In genomic region chr2:144010282-144011044, GRCm38 (mm10) we compare ENCODE assay signal across 8 mouse cellular contexts. TPM values are rescaled to one million over a fixed set of nuclear protein-coding genes. Genes with fewer than 3 reads are reported as not detected.
DNase-seq lines count a peak whose midpoint lies in the region; ATAC-seq lines count a peak whose summit lies in the region.

No protein-coding gene starts in this region.

- H3K27me3 ChIP-seq in embryonic facial prominence, embryonic 12.5 days, result no peaks in the 10 kb centered on the region
- no peaks in the 10 kb centered on the region for H3K27me3 ChIP-seq in limb, embryonic 13.5 days
- no peaks in the 10 kb centered on the region for H3K27me3 ChIP-seq in midbrain, embryonic 15.5 days (replicated peaks)

- peak; percentile 73 for DNase-seq in 3T3-L1 (ENCODE audit: low read depth, low spot score)
- DNase-seq in adrenal gland, postnatal 36 days, result peak; percentile 87 to 94
- peak; percentile 88 to 90 for DNase-seq in heart, adult 18-20 months
- DNase-seq in kidney, adult 18-20 months, result peak; percentile 88
- DNase-seq in spleen, adult 18-20 months, result peak; percentile 77 to 83

- no peaks in the 10 kb centered on the region for H3K9me3 ChIP-seq in embryonic facial prominence, embryonic 12.5 days
- H3K9me3 ChIP-seq in limb, embryonic 13.5 days, result no peaks in the 10 kb centered on the region
- no peaks in the 10 kb centered on the region for H3K9me3 ChIP-seq in midbrain, embryonic 15.5 days

- H3K4me3 ChIP-seq in embryonic facial prominence, embryonic 12.5 days, result peak overlapping the region; percentile 92
- peak overlapping the region; percentile 97 for H3K4me3 ChIP-seq in limb, embryonic 13.5 days
- peak overlapping the region; percentile 85 for H3K4me3 ChIP-seq in midbrain, embryonic 15.5 days

- H3K36me3 ChIP-seq in embryonic facial prominence, embryonic 12.5 days, result no peaks in the 10 kb centered on the region
- H3K36me3 ChIP-seq in limb, embryonic 13.5 days, result peaks cover 17% of the 10 kb centered on the region
- H3K36me3 ChIP-seq in midbrain, embryonic 15.5 days (replicated peaks), result no peaks in the 10 kb centered on the region

- peaks cover 19% of the 10 kb centered on the region for H3K4me1 ChIP-seq in embryonic facial prominence, embryonic 12.5 days
- peaks cover 45% of the 10 kb centered on the region for H3K4me1 ChIP-seq in limb, embryonic 13.5 days
- peaks cover 18% of the 10 kb centered on the region for H3K4me1 ChIP-seq in midbrain, embryonic 15.5 days

- peak overlapping the region; percentile 95 for H3K27ac ChIP-seq in embryonic facial prominence, embryonic 12.5 days
- peak overlapping the region; percentile 97 for H3K27ac ChIP-seq in limb, embryonic 13.5 days
- H3K27ac ChIP-seq in midbrain, embryonic 15.5 days, result peak overlapping the region; percentile 84

- H3K4me2 ChIP-seq in embryonic facial prominence, embryonic 12.5 days (replicated peaks), result peak overlapping the region; percentile 75
- peak overlapping the region; percentile 85 for H3K4me2 ChIP-seq in limb, embryonic 13.5 days (replicated peaks)
- H3K4me2 ChIP-seq in midbrain, embryonic 15.5 days, result peak overlapping the region; percentile 73

- peak; percentile 31 for ATAC-seq in embryonic facial prominence, embryonic 12.5 days (ENCODE audit: insufficient number of reproducible peaks, insufficient read depth, low FRiP score, low TSS enrichment)
- peak; percentile 21 for ATAC-seq in limb, embryonic 13.5 days (ENCODE audit: low FRiP score, low read depth)
- peak; percentile 35 for ATAC-seq in midbrain, embryonic 15.5 days (replicated peaks)

- WGBS in embryonic facial prominence, embryonic 12.5 days, result under 1% methylated on average over 88 of the region's 107 CpGs
- WGBS in limb, embryonic 13.5 days, result 0% methylated on average over 63 of the region's 107 CpGs
- WGBS in midbrain, embryonic 15.5 days, result under 1% methylated on average over 100 of the region's 107 CpGs

- H3K9ac ChIP-seq in embryonic facial prominence, embryonic 12.5 days, result peak overlapping the region; percentile 95
- H3K9ac ChIP-seq in limb, embryonic 13.5 days, result peak overlapping the region; percentile 98
- peak overlapping the region; percentile 64 for H3K9ac ChIP-seq in midbrain, embryonic 15.5 days

RNA-seq across cellular contexts. Expression of gene Rrbp1, which starts 0.6 kb away (rescaled TPM):
- 100 to 1,000 TPM; 191 to 209 TPM for total RNA-seq in adrenal gland, postnatal 36 days (2021)
- polyA plus RNA-seq in embryonic facial prominence, embryonic 12.5 days (2016; fragmentation: Nextera tagmentation; extraction: Ambion mirVana), result 96.1 and 102 TPM in 2 replicates
- 100 to 1,000 TPM in 1 of 2 experiments, 10 to 100 TPM in 1; 96.6 to 106 TPM for total RNA-seq in heart, adult 18-20 months (2021)
- polyA plus RNA-seq in limb, embryonic 13.5 days (2015; fragmentation: Nextera tagmentation; extraction: Ambion mirVana), result 132 and 133 TPM in 2 replicates
- 29.4 and 32.4 TPM in 2 replicates for polyA plus RNA-seq in midbrain, embryonic 15.5 days (2015; fragmentation: Nextera tagmentation; extraction: Ambion mirVana)

RNA-seq across cellular contexts. Expression of gene Banf2, which starts 22.4 kb away (rescaled TPM):
- total RNA-seq in adrenal gland, postnatal 36 days (2021), result not detected
- polyA plus RNA-seq in embryonic facial prominence, embryonic 12.5 days (2016; fragmentation: Nextera tagmentation; extraction: Ambion mirVana), result not detected in 2 replicates
- not detected for total RNA-seq in heart, adult 18-20 months (2021)
- not detected in 2 replicates for polyA plus RNA-seq in limb, embryonic 13.5 days (2015; fragmentation: Nextera tagmentation; extraction: Ambion mirVana)
- not detected in 2 replicates for polyA plus RNA-seq in midbrain, embryonic 15.5 days (2015; fragmentation: Nextera tagmentation; extraction: Ambion mirVana)

Comparison
In these comparisons a context has a peak if more than half of its experiments do, and no peak if none do; other contexts are left out.
1. Peak in every context shown above with its lines: DNase-seq, ATAC-seq, H3K4me3 ChIP-seq and H3K27ac ChIP-seq.